Mouse (Mus musculus): ENCODE results near the gene Col4a4. TPM values are rescaled to one million over a fixed set of nuclear protein-coding genes. Genes with fewer than 3 reads are reported as not detected.
A peak's percentile ranks its signal among the peaks of the same experiment; 100 is the strongest.

The Col4a4 gene
- polyA plus RNA-seq, 1 experiment, result 0.08 TPM

GRCm38 (mm10) chr1:82443517-82443916, 143.1 kb downstream of the Col4a4 start:
- WGBS, result 71% methylated on average over 4 of the region's 4 CpGs
- Histone ChIP-seq H3K27ac (ENCODE audit: insufficient read depth, low read depth, low read length) (no peak overlapping the region), H3K27me3 (ENCODE audit: control insufficient read depth, insufficient read depth, low read length) (no peaks in the 10 kb centered on the region), H3K36me3 (ENCODE audit: control insufficient read depth, insufficient read depth, low read length) (no peaks in the 10 kb centered on the region), H3K4me1 (ENCODE audit: control insufficient read depth, insufficient read depth, insufficient read length, low read length) (no peaks in the 10 kb centered on the region), H3K4me3 (ENCODE audit: low read depth, low read length) (no peak overlapping the region)
- no peak for TF ChIP-seq POLR2A (IDR thresholded peaks at IDR 0.05; ENCODE audit: low read depth, low read length)
- no peak for TF ChIP-seq CTCF (IDR thresholded peaks at IDR 0.05; ENCODE audit: extremely low read depth, insufficient read length, insufficient replicate concordance, low read depth, low read length)

- 44% methylated on average over 1 of the region's 1 CpGs for WGBS
- TF ChIP-seq POLR2A (IDR thresholded peaks at IDR 0.05; ENCODE audit: low read depth, low read length) (no peak), CTCF (IDR thresholded peaks at IDR 0.05; ENCODE audit: extremely low read depth, insufficient read length, insufficient replicate concordance, low read depth, low read length) (no peak)
- H3K4me3 ChIP-seq (ENCODE audit: low read depth, low read length), result no peak overlapping the region
Observed at GRCm38 (mm10) chr1:82440123-82440522, 146.5 kb downstream of the Col4a4 start.

GRCm38 (mm10) chr1:82437273-82437672, 149.4 kb downstream of the Col4a4 start:
- Histone ChIP-seq H3K27me3 (ENCODE audit: control insufficient read depth, insufficient read depth, low read length) (no peaks in the 10 kb centered on the region), H3K4me3 (ENCODE audit: low read depth, low read length) (no peak overlapping the region), H3K27ac (ENCODE audit: insufficient read depth, low read depth, low read length) (no peak overlapping the region), H3K36me3 (ENCODE audit: control insufficient read depth, insufficient read depth, low read length) (no peaks in the 10 kb centered on the region), H3K4me1 (ENCODE audit: control insufficient read depth, insufficient read depth, insufficient read length, low read length) (no peaks in the 10 kb centered on the region)
- TF ChIP-seq POLR2A (IDR thresholded peaks at IDR 0.05; ENCODE audit: low read depth, low read length) (no peak), CTCF (IDR thresholded peaks at IDR 0.05; ENCODE audit: extremely low read depth, insufficient read length, insufficient replicate concordance, low read depth, low read length) (no peak)
- 80% methylated on average over 3 of the region's 3 CpGs for WGBS

More at GRCm38 (mm10) chr1:82440123-82440522, 146.5 kb downstream of the Col4a4 start:
- Histone ChIP-seq H3K4me1 (ENCODE audit: control insufficient read depth, insufficient read depth, insufficient read length, low read length) (no peaks in the 10 kb centered on the region), H3K27me3 (ENCODE audit: control insufficient read depth, insufficient read depth, low read length) (no peaks in the 10 kb centered on the region), H3K36me3 (ENCODE audit: control insufficient read depth, insufficient read depth, low read length) (no peaks in the 10 kb centered on the region), H3K27ac (ENCODE audit: insufficient read depth, low read depth, low read length) (no peak overlapping the region)

- TF ChIP-seq POLR2A (IDR thresholded peaks at IDR 0.05; ENCODE audit: low read depth, low read length) (no peak), CTCF (IDR thresholded peaks at IDR 0.05; ENCODE audit: extremely low read depth, insufficient read length, insufficient replicate concordance, low read depth, low read length) (no peak)
- H3K4me3 ChIP-seq (ENCODE audit: low read depth, low read length), result no peak overlapping the region
- H3K4me1 ChIP-seq (ENCODE audit: control insufficient read depth, insufficient read depth, insufficient read length, low read length), result peaks cover 8% of the 10 kb centered on the region; the same call in 1 of the 2 replicates
- 67% methylated on average over 5 of the region's 5 CpGs for WGBS
- no peak overlapping the region for H3K27ac ChIP-seq (ENCODE audit: insufficient read depth, low read depth, low read length)
- no peaks in the 10 kb centered on the region for H3K36me3 ChIP-seq (ENCODE audit: control insufficient read depth, insufficient read depth, low read length)
- no peaks in the 10 kb centered on the region for H3K27me3 ChIP-seq (ENCODE audit: control insufficient read depth, insufficient read depth, low read length)
Observed at GRCm38 (mm10) chr1:82433649-82434005, 153.0 kb downstream of the Col4a4 start.

- H3K4me3 ChIP-seq (ENCODE audit: low read depth, low read length), result no peak overlapping the region
- H3K27me3 ChIP-seq (ENCODE audit: control insufficient read depth, insufficient read depth, low read length), result no peaks in the 10 kb centered on the region
- TF ChIP-seq CTCF (IDR thresholded peaks at IDR 0.05; ENCODE audit: extremely low read depth, insufficient read length, insufficient replicate concordance, low read depth, low read length) (peak; percentile 60; the same call in 1 of the 2 replicates), POLR2A (IDR thresholded peaks at IDR 0.05; ENCODE audit: low read depth, low read length) (no peak)
- no peak overlapping the region for H3K27ac ChIP-seq (ENCODE audit: insufficient read depth, low read depth, low read length)
- no peaks in the 10 kb centered on the region for H3K36me3 ChIP-seq (ENCODE audit: control insufficient read depth, insufficient read depth, low read length)
- WGBS, result 67% methylated on average over 15 of the region's 15 CpGs
- H3K4me1 ChIP-seq (ENCODE audit: control insufficient read depth, insufficient read depth, insufficient read length, low read length), result peaks cover 12% of the 10 kb centered on the region
Observed at GRCm38 (mm10) chr1:82432919-82433648, 153.6 kb downstream of the Col4a4 start.

- Histone ChIP-seq H3K4me1 (ENCODE audit: control insufficient read depth, insufficient read depth, insufficient read length, low read length) (peaks cover 12% of the 10 kb centered on the region), H3K27me3 (ENCODE audit: control insufficient read depth, insufficient read depth, low read length) (no peaks in the 10 kb centered on the region), H3K27ac (ENCODE audit: insufficient read depth, low read depth, low read length) (no peak overlapping the region), H3K36me3 (ENCODE audit: control insufficient read depth, insufficient read depth, low read length) (no peaks in the 10 kb centered on the region), H3K4me3 (ENCODE audit: low read depth, low read length) (no peak overlapping the region)
- WGBS, result 11% methylated on average over 1 of the region's 1 CpGs
- no peak for TF ChIP-seq CTCF (IDR thresholded peaks at IDR 0.05; ENCODE audit: extremely low read depth, insufficient read length, insufficient replicate concordance, low read depth, low read length)
- TF ChIP-seq POLR2A (IDR thresholded peaks at IDR 0.05; ENCODE audit: low read depth, low read length), result no peak
Observed at GRCm38 (mm10) chr1:82429061-82429460, 157.6 kb downstream of the Col4a4 start.

- TF ChIP-seq CTCF (IDR thresholded peaks at IDR 0.05; ENCODE audit: extremely low read depth, insufficient read length, insufficient replicate concordance, low read depth, low read length) (no peak), POLR2A (IDR thresholded peaks at IDR 0.05; ENCODE audit: low read depth, low read length) (no peak)
- Histone ChIP-seq H3K27ac (ENCODE audit: insufficient read depth, low read depth, low read length) (no peak overlapping the region), H3K36me3 (ENCODE audit: control insufficient read depth, insufficient read depth, low read length) (no peaks in the 10 kb centered on the region), H3K27me3 (ENCODE audit: control insufficient read depth, insufficient read depth, low read length) (no peaks in the 10 kb centered on the region), H3K4me1 (ENCODE audit: control insufficient read depth, insufficient read depth, insufficient read length, low read length) (peaks cover 12% of the 10 kb centered on the region), H3K4me3 (ENCODE audit: low read depth, low read length) (no peak overlapping the region)
- 88% methylated on average over 5 of the region's 5 CpGs for WGBS
Observed at GRCm38 (mm10) chr1:82427729-82428128, 158.9 kb downstream of the Col4a4 start.

All from small intestine, adult 2 months (tissue).